Mouse (Mus musculus) heart, embryonic 14.5 days (tissue): ENCODE results near the gene Lmf2. TPM values are rescaled to one million over a fixed set of nuclear protein-coding genes. Genes with fewer than 3 reads are reported as not detected.

Source experiments
- microRNA-seq: library from miRNA; unstranded; fragments of <30 nt; microRNA quantifications from one replicate; pipeline ENCODE4, GENCODE M21; 2016
- polyA plus RNA-seq: library from polyadenylated mRNA; unstranded; fragments of >200 nt; fragmentation: Nextera tagmentation; extraction: Ambion mirVana; gene quantifications from 2 replicates; pipeline ENCODE4 v1.2.1, GENCODE M21; 2014

Lmf2 gene
- polyA plus RNA-seq, 1 experiment from 2014 or later = 36.2 TPM

Small RNA genes lying within 50 kb of the gene (microRNA-seq; reads per million reads assigned to microRNA genes)
- gene Mir6959 = not detected

Other genes starting within 250 kb of the Lmf2 start
- gene Tubgcp6, start 232.5 kb downstream of the Lmf2 start, polyA plus RNA-seq = 10.9 and 11.3 TPM in 2 replicates
- gene Hdac10, start 227.0 kb downstream of the Lmf2 start, polyA plus RNA-seq = 11.0 and 11.5 TPM in 2 replicates
- 21.0 and 23.0 TPM in 2 replicates for gene Mapk12, start 215.0 kb downstream of the Lmf2 start, polyA plus RNA-seq
- gene Mapk11, start 206.0 kb downstream of the Lmf2 start, polyA plus RNA-seq = 2.5 and 3.2 TPM in 2 replicates
- gene Plxnb2, start 174.9 kb downstream of the Lmf2 start, polyA plus RNA-seq = 87.4 and 99.3 TPM in 2 replicates
- 14.8 and 16.6 TPM in 2 replicates for gene Dennd6b, start 159.2 kb downstream of the Lmf2 start, polyA plus RNA-seq
- gene Ppp6r2, start 144.1 kb downstream of the Lmf2 start, polyA plus RNA-seq = 21.9 and 22.9 TPM in 2 replicates
- gene Sbf1, start 40.3 kb downstream of the Lmf2 start, polyA plus RNA-seq = 38.2 and 45.1 TPM in 2 replicates
- gene Adm2, start 32.9 kb downstream of the Lmf2 start, polyA plus RNA-seq = 0.20 and 0.40 TPM in 2 replicates
- gene Miox, start 21.3 kb downstream of the Lmf2 start, polyA plus RNA-seq = not detected in 2 replicates
- gene Ncaph2, start 60 bp upstream of the Lmf2 start, polyA plus RNA-seq = 95.0 and 97.6 TPM in 2 replicates
- 7.9 and 9.4 TPM in 2 replicates for gene Sco2, start 18.2 kb upstream of the Lmf2 start, polyA plus RNA-seq
- gene Tymp, start 21.4 kb upstream of the Lmf2 start, polyA plus RNA-seq = 1.2 and 1.6 TPM in 2 replicates
- 0.36 and 0.76 TPM in 2 replicates for gene Odf3b, start 23.6 kb upstream of the Lmf2 start, polyA plus RNA-seq
- not detected in 2 replicates for gene Klhdc7b, start 29.3 kb upstream of the Lmf2 start, polyA plus RNA-seq
- gene Syce3, start 54.8 kb upstream of the Lmf2 start, polyA plus RNA-seq = not detected in 2 replicates
- 190 and 218 TPM in 2 replicates for gene Cpt1b, start 70.2 kb upstream of the Lmf2 start, polyA plus RNA-seq
- gene C730034F03Rik, start 73.9 kb upstream of the Lmf2 start, polyA plus RNA-seq = 3.1 and 3.2 TPM in 2 replicates
- gene Gm44502, start 74.0 kb upstream of the Lmf2 start, polyA plus RNA-seq = 0.53 and 0.59 TPM in 2 replicates
- 68.9 and 75.0 TPM in 2 replicates for gene Chkb, start 74.2 kb upstream of the Lmf2 start, polyA plus RNA-seq
- gene Mapk8ip2, start 98.3 kb upstream of the Lmf2 start, polyA plus RNA-seq = 0.41 and 0.42 TPM in 2 replicates
- gene Arsa, start 121.8 kb upstream of the Lmf2 start, polyA plus RNA-seq = 12.5 and 14.1 TPM in 2 replicates
- 2.2 and 2.4 TPM in 2 replicates for gene Shank3, start 144.0 kb upstream of the Lmf2 start, polyA plus RNA-seq
- 0.39 and 0.49 TPM in 2 replicates for gene Acr, start 212.7 kb upstream of the Lmf2 start, polyA plus RNA-seq
- gene Rabl2, start 236.3 kb upstream of the Lmf2 start, polyA plus RNA-seq = 17.2 and 20.3 TPM in 2 replicates